Mouse (Mus musculus): ENCODE data around the gene Kcnk4.

The Kcnk4 gene

GRCm38 (mm10) chr19:6924461-6925306, 9.6 kb downstream of the Kcnk4 start:
- TF ChIP-seq CTCF (conservative IDR thresholded peaks at IDR 0.05; ENCODE audit: low read length) (peak; percentile 68), POU5F1 (IDR thresholded peaks at IDR 0.05; ENCODE audit: borderline replicate concordance, low read length) (no peak)
- Histone ChIP-seq H3K4me3 (replicated peaks; ENCODE audit: low read length) (peak overlapping the region; percentile 67), H3K27me3 (ENCODE audit: insufficient read depth, low read length) (peaks cover 60% of the 10 kb centered on the region)

GRCm38 (mm10) chr19:6922901-6923735, 11.2 kb downstream of the Kcnk4 start:
- peaks cover 55% of the 10 kb centered on the region for H3K27me3 ChIP-seq (ENCODE audit: insufficient read depth, low read length)
- TF ChIP-seq POU5F1 (IDR thresholded peaks at IDR 0.05; ENCODE audit: borderline replicate concordance, low read length) = no peak
- no peak for TF ChIP-seq NANOG (IDR thresholded peaks at IDR 0.05; ENCODE audit: borderline replicate concordance, low read length)
- no peak for TF ChIP-seq CTCF (conservative IDR thresholded peaks at IDR 0.05; ENCODE audit: low read length)
- H3K36me3 ChIP-seq (ENCODE audit: insufficient read depth, low read length) = peaks cover 21% of the 10 kb centered on the region
- peaks cover 76% of the 10 kb centered on the region for H3K4me1 ChIP-seq (replicated peaks; ENCODE audit: low read depth, low read length)
- no peak overlapping the region; the same call in 1 of the 2 replicates for H3K4me3 ChIP-seq (replicated peaks; ENCODE audit: low read length)
- H3K9me3 ChIP-seq (ENCODE audit: low read length) = no peaks in the 10 kb centered on the region

More at GRCm38 (mm10) chr19:6924461-6925306, 9.6 kb downstream of the Kcnk4 start:
- Histone ChIP-seq H3K9me3 (ENCODE audit: low read length) (no peaks in the 10 kb centered on the region), H3K4me1 (replicated peaks; ENCODE audit: low read depth, low read length) (peaks cover 77% of the 10 kb centered on the region), H3K36me3 (ENCODE audit: insufficient read depth, low read length) (peaks cover 5% of the 10 kb centered on the region)

GRCm38 (mm10) chr19:6921647-6922567, 12.4 kb downstream of the Kcnk4 start, which contains the start of gene Esrra:
Gene Esrra (minus strand): TSS chr19:6921813.
- Histone ChIP-seq H3K9me3 (ENCODE audit: low read length) (no peaks in the 10 kb centered on the region), H3K27me3 (ENCODE audit: insufficient read depth, low read length) (peaks cover 43% of the 10 kb centered on the region), H3K36me3 (ENCODE audit: insufficient read depth, low read length) (peaks cover 21% of the 10 kb centered on the region), H3K4me1 (replicated peaks; ENCODE audit: low read depth, low read length) (peaks cover 63% of the 10 kb centered on the region), H3K4me3 (replicated peaks; ENCODE audit: low read length) (peak within 1 kb of the TSS; percentile 84)
- TF ChIP-seq CTCF (conservative IDR thresholded peaks at IDR 0.05; ENCODE audit: low read length) (no peak), NANOG (IDR thresholded peaks at IDR 0.05; ENCODE audit: borderline replicate concordance, low read length) (no peak), POU5F1 (IDR thresholded peaks at IDR 0.05; ENCODE audit: borderline replicate concordance, low read length) (peak; percentile 90)

GRCm38 (mm10) chr19:6920741-6921636, 13.3 kb downstream of the Kcnk4 start:
- Histone ChIP-seq H3K27me3 (ENCODE audit: insufficient read depth, low read length) (peaks cover 34% of the 10 kb centered on the region), H3K9me3 (ENCODE audit: low read length) (no peaks in the 10 kb centered on the region), H3K36me3 (ENCODE audit: insufficient read depth, low read length) (peaks cover 25% of the 10 kb centered on the region), H3K4me1 (replicated peaks; ENCODE audit: low read depth, low read length) (peaks cover 58% of the 10 kb centered on the region), H3K4me3 (replicated peaks; ENCODE audit: low read length) (peak overlapping the region; percentile 84)
- no peak for TF ChIP-seq CTCF (conservative IDR thresholded peaks at IDR 0.05; ENCODE audit: low read length)
- no peak for TF ChIP-seq POU5F1 (IDR thresholded peaks at IDR 0.05; ENCODE audit: borderline replicate concordance, low read length)
- TF ChIP-seq NANOG (IDR thresholded peaks at IDR 0.05; ENCODE audit: borderline replicate concordance, low read length) = no peak

- H3K4me1 ChIP-seq (replicated peaks; ENCODE audit: low read depth, low read length) = peaks cover 55% of the 10 kb centered on the region
- no peaks in the 10 kb centered on the region for H3K9me3 ChIP-seq (ENCODE audit: low read length)
- TF ChIP-seq CTCF (conservative IDR thresholded peaks at IDR 0.05; ENCODE audit: low read length) = no peak
- peaks cover 25% of the 10 kb centered on the region for H3K27me3 ChIP-seq (ENCODE audit: insufficient read depth, low read length)
- H3K4me3 ChIP-seq (replicated peaks; ENCODE audit: low read length) = peak overlapping the region; percentile 84
- peaks cover 32% of the 10 kb centered on the region for H3K36me3 ChIP-seq (ENCODE audit: insufficient read depth, low read length)
Observed at GRCm38 (mm10) chr19:6919876-6920740, 14.2 kb downstream of the Kcnk4 start.

- Histone ChIP-seq H3K27me3 (ENCODE audit: insufficient read depth, low read length) (peaks cover 19% of the 10 kb centered on the region), H3K36me3 (ENCODE audit: insufficient read depth, low read length) (peaks cover 32% of the 10 kb centered on the region), H3K4me3 (replicated peaks; ENCODE audit: low read length) (no peak overlapping the region), H3K9me3 (ENCODE audit: low read length) (no peaks in the 10 kb centered on the region), H3K4me1 (replicated peaks; ENCODE audit: low read depth, low read length) (peaks cover 52% of the 10 kb centered on the region)
- no peak for TF ChIP-seq CTCF (conservative IDR thresholded peaks at IDR 0.05; ENCODE audit: low read length)
- TF ChIP-seq NANOG (IDR thresholded peaks at IDR 0.05; ENCODE audit: borderline replicate concordance, low read length) = no peak
- no peak for TF ChIP-seq POU5F1 (IDR thresholded peaks at IDR 0.05; ENCODE audit: borderline replicate concordance, low read length)
Observed at GRCm38 (mm10) chr19:6919431-6919830, 14.9 kb downstream of the Kcnk4 start.

All from E14TG2a.4 (cell line).